Mouse (Mus musculus): Measurements from ENCODE around the gene Nptx1. TPM values are rescaled to one million over a fixed set of nuclear protein-coding genes. Genes with fewer than 3 reads are reported as not detected.

The Nptx1 gene
- polyA plus RNA-seq, 1 experiment = not detected

DNA sequence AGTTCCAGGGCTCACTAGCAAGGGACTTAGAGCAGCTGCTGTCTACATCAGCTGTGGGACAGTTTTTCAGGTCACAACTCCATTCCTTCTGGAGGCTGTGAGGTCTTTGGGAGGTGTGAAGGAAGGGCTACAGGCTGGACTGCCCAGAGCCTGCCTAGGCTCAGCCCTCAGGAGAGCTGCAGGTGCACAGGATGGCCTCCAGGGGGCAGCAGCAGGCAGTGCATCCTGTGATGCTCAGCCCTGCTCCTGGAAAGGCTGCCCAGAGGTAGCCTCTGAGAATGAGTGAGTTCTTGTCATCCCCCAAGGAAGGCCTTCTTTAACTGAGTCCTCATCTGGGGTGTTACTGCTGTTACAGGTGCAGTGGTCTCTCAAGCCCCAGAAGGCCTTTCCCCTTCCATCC is 43.9 kb downstream of the Nptx1 start:
- TF ChIP-seq CTCF (IDR thresholded peaks at IDR 0.05; ENCODE audit: control insufficient read depth, insufficient read depth, low read length) (peak; percentile 97), POLR2A (IDR thresholded peaks at IDR 0.05; ENCODE audit: borderline replicate concordance, control insufficient read depth, low read depth, low read length) (no peak)
- H3K27ac ChIP-seq (ENCODE audit: control insufficient read depth, insufficient read depth, low read depth, low read length, poor library complexity) = no peak overlapping the region
- no peak overlapping the region for H3K4me3 ChIP-seq (replicated peaks; ENCODE audit: control insufficient read depth, low read depth, low read length)
- H3K4me1 ChIP-seq (ENCODE audit: control insufficient read depth, insufficient read depth, low read length) = no peaks in the 10 kb centered on the region

DNA sequence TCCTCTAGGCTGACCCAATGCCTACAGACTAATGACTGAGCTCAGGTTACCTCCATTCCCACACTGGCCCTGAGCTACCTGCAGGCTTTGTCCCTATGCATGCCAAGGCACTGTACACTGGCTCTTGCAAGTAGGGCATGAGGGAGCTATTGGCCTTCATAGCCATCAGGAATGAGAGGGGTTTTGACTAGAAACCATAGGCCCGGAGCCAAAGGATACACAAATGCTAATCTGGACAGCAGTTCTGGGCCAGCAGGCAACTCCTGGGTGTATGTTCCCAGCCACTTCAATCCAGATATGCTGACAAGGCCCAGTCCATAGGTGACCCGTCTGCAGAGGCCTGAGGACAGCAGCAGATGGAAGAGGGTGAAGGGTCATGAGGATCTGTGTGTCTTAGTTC is 47.5 kb downstream of the Nptx1 start:
- no peak for TF ChIP-seq POLR2A (IDR thresholded peaks at IDR 0.05; ENCODE audit: borderline replicate concordance, control insufficient read depth, low read depth, low read length)
- no peak for TF ChIP-seq CTCF (IDR thresholded peaks at IDR 0.05; ENCODE audit: control insufficient read depth, insufficient read depth, low read length)
- Histone ChIP-seq H3K27ac (ENCODE audit: control insufficient read depth, insufficient read depth, low read depth, low read length, poor library complexity) (no peak overlapping the region), H3K4me1 (ENCODE audit: control insufficient read depth, insufficient read depth, low read length) (no peaks in the 10 kb centered on the region), H3K4me3 (replicated peaks; ENCODE audit: control insufficient read depth, low read depth, low read length) (no peak overlapping the region)
- WGBS = 84% methylated on average over 2 of the region's 2 CpGs

DNA sequence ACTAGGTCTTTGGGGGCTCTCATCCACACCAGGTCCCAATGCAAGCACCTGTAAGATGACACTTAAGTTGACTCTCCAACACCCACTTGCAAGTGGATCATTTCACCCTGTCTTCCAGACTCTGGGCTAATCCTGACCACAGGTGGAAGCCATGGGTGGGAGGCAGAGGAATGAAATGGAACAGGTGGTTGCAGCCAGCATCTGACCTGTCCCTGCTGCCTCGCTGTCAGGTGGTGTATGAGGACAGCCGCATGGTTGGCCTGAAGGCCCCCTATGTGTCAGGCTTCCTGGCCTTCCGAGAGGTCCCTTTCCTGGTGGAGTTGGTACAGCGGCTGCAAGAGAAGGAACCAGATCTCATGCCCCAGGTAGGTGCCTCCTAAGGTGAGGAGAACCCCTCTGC is 48.3 kb downstream of the Nptx1 start:
- no peak for TF ChIP-seq POLR2A (IDR thresholded peaks at IDR 0.05; ENCODE audit: borderline replicate concordance, control insufficient read depth, low read depth, low read length)
- no peak for TF ChIP-seq CTCF (IDR thresholded peaks at IDR 0.05; ENCODE audit: control insufficient read depth, insufficient read depth, low read length)
- Histone ChIP-seq H3K4me1 (ENCODE audit: control insufficient read depth, insufficient read depth, low read length) (no peaks in the 10 kb centered on the region), H3K27ac (ENCODE audit: control insufficient read depth, insufficient read depth, low read depth, low read length, poor library complexity) (no peak overlapping the region), H3K4me3 (replicated peaks; ENCODE audit: control insufficient read depth, low read depth, low read length) (no peak overlapping the region)
- 81% methylated on average over 4 of the region's 4 CpGs for WGBS

DNA sequence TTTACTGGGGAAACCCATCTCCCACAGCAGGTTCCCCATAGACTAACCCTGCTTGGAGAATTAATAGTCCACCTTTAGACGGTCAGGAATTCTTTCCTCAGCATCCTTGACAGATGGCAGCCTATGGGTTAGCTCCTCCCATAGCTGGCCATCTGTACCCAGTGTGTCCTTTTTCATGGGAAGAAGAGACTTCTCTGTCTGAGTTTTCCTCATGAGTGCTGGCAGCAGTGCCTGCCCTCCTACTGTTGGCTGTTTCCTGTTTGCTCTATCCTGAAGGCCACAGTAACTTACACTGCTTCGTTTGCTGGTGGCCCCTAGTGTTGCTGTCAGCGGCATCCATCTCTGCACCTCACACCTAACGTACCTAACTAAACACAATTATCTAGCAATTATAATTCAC is 50.1 kb downstream of the Nptx1 start:
- WGBS = 87% methylated on average over 4 of the region's 4 CpGs
- Histone ChIP-seq H3K4me3 (replicated peaks; ENCODE audit: control insufficient read depth, low read depth, low read length) (no peak overlapping the region), H3K27ac (ENCODE audit: control insufficient read depth, insufficient read depth, low read depth, low read length, poor library complexity) (no peak overlapping the region), H3K4me1 (ENCODE audit: control insufficient read depth, insufficient read depth, low read length) (no peaks in the 10 kb centered on the region)
- no peak for TF ChIP-seq POLR2A (IDR thresholded peaks at IDR 0.05; ENCODE audit: borderline replicate concordance, control insufficient read depth, low read depth, low read length)
- TF ChIP-seq CTCF (IDR thresholded peaks at IDR 0.05; ENCODE audit: control insufficient read depth, insufficient read depth, low read length) = no peak

DNA sequence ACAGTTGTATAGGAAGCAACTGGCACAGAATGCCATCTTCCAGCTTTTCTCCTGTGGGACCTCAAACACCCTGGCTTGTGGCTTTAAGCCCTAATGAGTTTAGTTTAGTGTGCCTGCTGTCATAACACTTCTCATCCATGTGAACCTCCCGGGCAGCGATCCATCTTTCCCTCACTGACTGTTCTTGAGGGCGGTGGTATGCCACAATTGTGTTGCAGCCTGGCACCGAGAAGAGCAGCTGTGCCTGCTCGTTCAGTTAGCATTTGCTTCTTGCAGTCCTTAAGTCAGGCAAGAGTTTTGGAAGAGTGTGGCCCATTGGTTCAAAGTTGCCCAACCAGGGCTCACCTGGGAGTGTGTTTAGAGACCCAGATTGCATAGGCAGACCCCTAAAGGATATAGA is 51.4 kb downstream of the Nptx1 start:
- Histone ChIP-seq H3K4me1 (ENCODE audit: control insufficient read depth, insufficient read depth, low read length) (no peaks in the 10 kb centered on the region), H3K27ac (ENCODE audit: control insufficient read depth, insufficient read depth, low read depth, low read length, poor library complexity) (no peak overlapping the region), H3K4me3 (replicated peaks; ENCODE audit: control insufficient read depth, low read depth, low read length) (no peak overlapping the region)
- TF ChIP-seq POLR2A (IDR thresholded peaks at IDR 0.05; ENCODE audit: borderline replicate concordance, control insufficient read depth, low read depth, low read length) = no peak
- TF ChIP-seq CTCF (IDR thresholded peaks at IDR 0.05; ENCODE audit: control insufficient read depth, insufficient read depth, low read length) = no peak
- 83% methylated on average over 5 of the region's 5 CpGs for WGBS

DNA sequence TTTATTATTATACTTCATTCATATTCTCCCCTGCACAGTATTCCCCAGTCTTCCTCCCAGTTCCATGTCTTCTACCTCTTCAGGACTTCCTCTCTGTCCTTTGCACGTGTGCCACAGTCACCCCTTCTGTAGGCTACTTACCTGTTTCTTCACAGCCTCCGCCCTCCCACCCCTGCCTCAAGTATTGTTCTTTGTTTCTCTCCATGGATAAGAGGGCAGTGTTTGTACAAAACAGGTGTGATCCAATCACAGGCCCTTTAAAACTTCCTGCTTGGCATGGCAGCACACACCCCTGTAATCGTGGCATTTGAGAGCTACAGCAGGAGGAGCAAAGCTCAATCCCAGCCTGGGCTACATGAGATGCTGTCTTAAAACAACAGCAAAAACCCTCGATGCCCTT is 54.0 kb downstream of the Nptx1 start:
- Histone ChIP-seq H3K4me1 (ENCODE audit: control insufficient read depth, insufficient read depth, low read length) (no peaks in the 10 kb centered on the region; the same call in 1 of the 2 replicates), H3K4me3 (replicated peaks; ENCODE audit: control insufficient read depth, low read depth, low read length) (no peak overlapping the region), H3K27ac (ENCODE audit: control insufficient read depth, insufficient read depth, low read depth, low read length, poor library complexity) (no peak overlapping the region)
- TF ChIP-seq POLR2A (IDR thresholded peaks at IDR 0.05; ENCODE audit: borderline replicate concordance, control insufficient read depth, low read depth, low read length) (no peak), CTCF (IDR thresholded peaks at IDR 0.05; ENCODE audit: control insufficient read depth, insufficient read depth, low read length) (no peak)
- 74% methylated on average over 4 of the region's 4 CpGs for WGBS

DNA sequence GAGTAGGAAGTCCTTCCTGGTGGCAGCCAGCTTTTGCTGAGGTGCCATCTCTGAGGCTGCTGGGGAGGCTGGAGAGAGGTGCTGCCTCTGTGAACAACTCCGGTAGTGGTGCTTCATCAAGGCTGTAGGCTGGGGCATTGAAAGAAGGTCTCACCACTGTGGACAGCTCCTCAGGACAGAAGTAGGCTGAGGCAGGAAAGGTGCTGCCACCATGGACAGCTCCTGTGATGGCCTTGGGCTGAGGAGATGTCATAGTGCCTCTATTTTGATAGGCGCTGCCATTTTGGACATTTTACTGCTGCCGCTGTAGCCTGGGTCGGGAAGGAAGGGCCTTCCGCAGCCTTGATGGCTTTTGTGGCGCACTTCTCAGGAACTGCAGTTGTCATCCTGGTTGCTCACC is 54.7 kb downstream of the Nptx1 start:
- TF ChIP-seq POLR2A (IDR thresholded peaks at IDR 0.05; ENCODE audit: borderline replicate concordance, control insufficient read depth, low read depth, low read length) (no peak), CTCF (IDR thresholded peaks at IDR 0.05; ENCODE audit: control insufficient read depth, insufficient read depth, low read length) (no peak)
- Histone ChIP-seq H3K4me1 (ENCODE audit: control insufficient read depth, insufficient read depth, low read length) (no peaks in the 10 kb centered on the region; the same call in 1 of the 2 replicates), H3K4me3 (replicated peaks; ENCODE audit: control insufficient read depth, low read depth, low read length) (no peak overlapping the region), H3K27ac (ENCODE audit: control insufficient read depth, insufficient read depth, low read depth, low read length, poor library complexity) (no peak overlapping the region)
- WGBS = 86% methylated on average over 6 of the region's 6 CpGs

DNA sequence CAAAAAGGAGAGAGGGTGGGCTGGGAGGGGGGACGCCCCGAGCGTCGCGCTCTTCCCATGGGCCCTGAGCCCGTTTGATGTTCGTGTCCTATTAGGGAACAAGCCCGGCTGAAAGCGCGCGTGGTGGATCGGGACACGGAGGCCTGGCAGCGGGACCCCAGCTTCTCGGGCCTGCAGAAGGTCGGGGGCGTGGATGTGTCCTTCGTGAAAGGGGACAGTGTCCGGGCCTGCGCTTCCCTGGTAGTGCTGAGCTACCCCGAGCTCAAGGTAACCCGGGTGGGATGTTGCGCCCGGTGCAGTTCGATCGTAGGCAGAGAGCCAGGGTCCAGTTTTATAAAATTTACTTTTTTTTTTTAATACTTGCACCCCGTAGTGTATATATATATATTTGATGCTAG is 55.9 kb downstream of the Nptx1 start:
- 3% methylated on average over 27 of the region's 27 CpGs for WGBS
- TF ChIP-seq POLR2A (IDR thresholded peaks at IDR 0.05; ENCODE audit: borderline replicate concordance, control insufficient read depth, low read depth, low read length) = no peak
- no peak for TF ChIP-seq CTCF (IDR thresholded peaks at IDR 0.05; ENCODE audit: control insufficient read depth, insufficient read depth, low read length)
- Histone ChIP-seq H3K27ac (ENCODE audit: control insufficient read depth, insufficient read depth, low read depth, low read length, poor library complexity) (peak overlapping the region; percentile 6; the same call in 1 of the 2 replicates), H3K4me3 (replicated peaks; ENCODE audit: control insufficient read depth, low read depth, low read length) (peak overlapping the region; percentile 95), H3K4me1 (ENCODE audit: control insufficient read depth, insufficient read depth, low read length) (no peaks in the 10 kb centered on the region; the same call in 1 of the 2 replicates)
